Mouse (Mus musculus) megakaryocyte, embryonic 14.5 days (primary cell): Measurements from ENCODE around the gene Dbn1.

Source experiments
- FLI1 ChIP-seq: IDR thresholded peaks from 2 replicates; pipeline ENCODE4 v1.6.1; 2012; ENCODE audit warnings: low read length, inconsistent platforms, mixed read lengths
- GATA1 ChIP-seq: IDR thresholded peaks from 3 replicates; pipeline ENCODE4 v1.6.1; 2012; ENCODE audit warnings: mixed read lengths, low read length, inconsistent platforms, borderline replicate concordance

DNA sequence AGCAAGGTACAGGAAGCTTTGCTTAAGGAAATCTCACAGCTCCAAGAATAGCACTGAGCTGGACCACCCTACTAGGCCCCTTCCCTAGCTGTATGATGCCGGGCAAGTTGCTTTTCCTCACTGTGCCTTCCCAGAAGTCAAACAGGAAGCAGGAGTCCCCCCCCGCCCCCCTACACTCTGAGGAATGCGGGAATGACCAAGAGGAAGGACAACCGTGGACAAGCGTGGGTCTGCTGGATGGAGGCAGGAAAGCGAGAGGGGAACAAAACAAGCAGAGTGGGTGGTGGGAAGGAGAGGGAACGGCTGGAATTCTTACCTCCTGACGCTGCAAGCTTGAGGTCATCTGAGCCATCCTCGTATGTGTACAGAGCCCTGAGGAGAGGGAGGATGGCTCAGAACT, 4.8 kb downstream of the Dbn1 start:
- TF ChIP-seq FLI1 (no peak), GATA1 (no peak)
